Mouse (Mus musculus): ENCODE results near the gene Pxt1. TPM values are rescaled to one million over a fixed set of nuclear protein-coding genes. Genes with fewer than 3 reads are reported as not detected.
A peak's percentile ranks its signal among the peaks of the same experiment; 100 is the strongest.

The Pxt1 gene
- total and polyA plus RNA-seq, 2 experiments from 2014 or later = not detected

DNA sequence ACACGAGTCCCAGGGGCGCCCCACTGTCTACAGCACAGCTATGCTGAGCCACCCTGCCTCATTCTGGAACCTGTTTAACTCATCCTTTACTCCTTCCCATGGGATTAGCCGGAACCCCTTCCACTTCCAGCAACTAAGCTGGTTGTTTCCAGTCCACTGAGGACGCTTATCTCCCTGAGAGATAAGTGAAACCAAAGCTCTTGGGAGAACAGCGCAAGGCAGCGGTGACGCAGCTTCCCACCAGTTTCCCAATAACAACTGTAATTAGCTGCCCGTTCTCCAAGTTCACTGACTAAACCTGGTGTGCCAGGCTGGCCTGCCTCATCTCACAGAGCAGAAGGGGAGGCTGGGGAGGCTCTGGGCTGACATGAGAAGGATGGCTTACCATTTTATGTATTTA, 22.6 kb downstream of the Pxt1 start:
- no peaks in the 10 kb centered on the region for H3K9me3 ChIP-seq (replicated peaks; ENCODE audit: control insufficient read depth, low read length)
- H3K27me3 ChIP-seq (ENCODE audit: control insufficient read depth, insufficient read depth, low read length) = no peaks in the 10 kb centered on the region
- ATAC-seq (ENCODE audit: insufficient read depth, low read depth) (peak; percentile 34; the same call in 1 of the 2 replicates), DNase-seq (ENCODE audit: low spot score) (peak; percentile 22)
- no peak overlapping the region for H3K4me3 ChIP-seq (ENCODE audit: low read depth, low read length)
- 17% methylated on average over 8 of the region's 8 CpGs for WGBS
- H3K4me2 ChIP-seq (ENCODE audit: low read depth, low read length) = no peak overlapping the region
- H3K27ac ChIP-seq (ENCODE audit: low read depth) = no peak overlapping the region
- H3K36me3 ChIP-seq (replicated peaks; ENCODE audit: control insufficient read depth, insufficient read depth, low read length) = no peaks in the 10 kb centered on the region
- TF ChIP-seq CTCF (IDR thresholded peaks at IDR 0.05; ENCODE audit: low read depth) = no peak
- no peak for TF ChIP-seq EP300 (IDR thresholded peaks at IDR 0.05; ENCODE audit: low read depth)
- H3K9ac ChIP-seq (replicated peaks; ENCODE audit: low read depth, low read length) = no peak overlapping the region
- no peaks in the 10 kb centered on the region for H3K4me1 ChIP-seq (ENCODE audit: control insufficient read depth, insufficient read depth)

DNA sequence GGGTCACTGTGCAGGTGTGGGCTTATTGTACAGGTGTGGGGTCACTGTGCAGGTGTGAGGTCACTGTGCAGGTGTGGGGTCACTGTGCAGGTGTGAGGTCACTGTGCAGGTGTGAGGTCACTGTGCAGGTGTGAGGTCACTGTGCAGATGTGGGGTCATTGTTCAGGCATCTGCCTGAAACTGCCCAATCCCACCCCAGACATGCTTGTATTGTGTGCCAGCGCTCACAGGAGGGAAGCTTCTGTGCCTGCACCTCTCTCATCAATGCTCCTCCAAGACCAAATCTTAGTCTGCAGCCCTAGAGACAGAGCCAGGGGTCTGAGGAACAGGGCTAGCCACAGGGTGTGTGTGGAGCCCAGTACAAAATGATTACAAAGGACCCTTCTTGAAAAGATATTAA, 27.1 kb downstream of the Pxt1 start:
- no peaks in the 10 kb centered on the region for H3K9me3 ChIP-seq (replicated peaks; ENCODE audit: control insufficient read depth, low read length)
- ATAC-seq (ENCODE audit: insufficient read depth, low read depth) (no peak), DNase-seq (ENCODE audit: low spot score) (no peak)
- H3K27ac ChIP-seq (ENCODE audit: low read depth) = no peak overlapping the region
- H3K4me1 ChIP-seq (ENCODE audit: control insufficient read depth, insufficient read depth) = no peaks in the 10 kb centered on the region
- no peak overlapping the region for H3K9ac ChIP-seq (replicated peaks; ENCODE audit: low read depth, low read length)
- no peaks in the 10 kb centered on the region for H3K27me3 ChIP-seq (ENCODE audit: control insufficient read depth, insufficient read depth, low read length)
- no peak for TF ChIP-seq CTCF (IDR thresholded peaks at IDR 0.05; ENCODE audit: low read depth)
- TF ChIP-seq EP300 (IDR thresholded peaks at IDR 0.05; ENCODE audit: low read depth) = no peak
- H3K36me3 ChIP-seq (replicated peaks; ENCODE audit: control insufficient read depth, insufficient read depth, low read length) = no peaks in the 10 kb centered on the region
- no peak overlapping the region for H3K4me3 ChIP-seq (ENCODE audit: low read depth, low read length)
- 94% methylated on average over 1 of the region's 1 CpGs for WGBS
- no peak overlapping the region for H3K4me2 ChIP-seq (ENCODE audit: low read depth, low read length)

GRCm38 (mm10) chr17:28915060-28915628, 28.5 kb downstream of the Pxt1 start, which contains the start of gene 4930539E08Rik:
4930539E08Rik (minus strand) TSS chr17:28915324.
- H3K9ac ChIP-seq (replicated peaks; ENCODE audit: low read depth, low read length) = no peak within 1 kb of the TSS
- 65% methylated on average over 12 of the region's 12 CpGs for WGBS
- H3K4me3 ChIP-seq (ENCODE audit: low read depth, low read length) = no peak within 1 kb of the TSS
- H3K4me1 ChIP-seq (ENCODE audit: control insufficient read depth, insufficient read depth) = no peaks in the 10 kb centered on the region
- H3K9me3 ChIP-seq (replicated peaks; ENCODE audit: control insufficient read depth, low read length) = no peaks in the 10 kb centered on the region
- no peak for DNase-seq (ENCODE audit: low spot score)
- no peaks in the 10 kb centered on the region for H3K27me3 ChIP-seq (ENCODE audit: control insufficient read depth, insufficient read depth, low read length)
- ATAC-seq (ENCODE audit: insufficient read depth, low read depth) = no peak
- H3K4me2 ChIP-seq (ENCODE audit: low read depth, low read length) = no peak within 1 kb of the TSS
- TF ChIP-seq EP300 (IDR thresholded peaks at IDR 0.05; ENCODE audit: low read depth) = no peak
- TF ChIP-seq CTCF (IDR thresholded peaks at IDR 0.05; ENCODE audit: low read depth) = no peak
- H3K36me3 ChIP-seq (replicated peaks; ENCODE audit: control insufficient read depth, insufficient read depth, low read length) = no peaks in the 10 kb centered on the region
- H3K27ac ChIP-seq (ENCODE audit: low read depth) = no peak within 1 kb of the TSS

DNA sequence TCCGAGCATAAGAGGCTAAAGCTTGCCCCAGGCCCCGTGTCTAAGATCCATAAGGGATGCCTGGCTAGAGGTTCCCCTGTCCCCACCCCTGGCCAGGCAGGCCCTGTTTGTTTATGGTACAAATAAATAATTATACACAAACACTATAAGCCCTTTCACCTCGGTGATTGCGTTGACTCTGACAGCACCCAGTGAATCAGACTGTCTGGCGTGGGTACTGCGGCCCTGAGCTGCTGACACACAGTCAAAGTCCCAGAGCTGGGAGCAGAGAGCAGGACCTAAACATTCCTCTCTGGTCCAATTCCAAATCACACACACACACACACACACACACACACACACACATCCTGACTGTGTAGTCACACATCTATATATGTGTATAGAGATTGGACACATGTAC, 29.7 kb downstream of the Pxt1 start:
- no peak for DNase-seq (ENCODE audit: low spot score)
- H3K4me3 ChIP-seq (ENCODE audit: low read depth, low read length) = no peak overlapping the region
- no peak for ATAC-seq (ENCODE audit: insufficient read depth, low read depth)
- TF ChIP-seq EP300 (IDR thresholded peaks at IDR 0.05; ENCODE audit: low read depth) (no peak), CTCF (IDR thresholded peaks at IDR 0.05; ENCODE audit: low read depth) (no peak)
- H3K36me3 ChIP-seq (replicated peaks; ENCODE audit: control insufficient read depth, insufficient read depth, low read length) = no peaks in the 10 kb centered on the region
- H3K27ac ChIP-seq (ENCODE audit: low read depth) = no peak overlapping the region
- H3K9me3 ChIP-seq (replicated peaks; ENCODE audit: control insufficient read depth, low read length) = no peaks in the 10 kb centered on the region
- no peak overlapping the region for H3K9ac ChIP-seq (replicated peaks; ENCODE audit: low read depth, low read length)
- WGBS = 90% methylated on average over 6 of the region's 6 CpGs
- H3K4me1 ChIP-seq (ENCODE audit: control insufficient read depth, insufficient read depth) = no peaks in the 10 kb centered on the region
- H3K4me2 ChIP-seq (ENCODE audit: low read depth, low read length) = no peak overlapping the region
- peaks cover 10% of the 10 kb centered on the region for H3K27me3 ChIP-seq (ENCODE audit: control insufficient read depth, insufficient read depth, low read length)

DNA sequence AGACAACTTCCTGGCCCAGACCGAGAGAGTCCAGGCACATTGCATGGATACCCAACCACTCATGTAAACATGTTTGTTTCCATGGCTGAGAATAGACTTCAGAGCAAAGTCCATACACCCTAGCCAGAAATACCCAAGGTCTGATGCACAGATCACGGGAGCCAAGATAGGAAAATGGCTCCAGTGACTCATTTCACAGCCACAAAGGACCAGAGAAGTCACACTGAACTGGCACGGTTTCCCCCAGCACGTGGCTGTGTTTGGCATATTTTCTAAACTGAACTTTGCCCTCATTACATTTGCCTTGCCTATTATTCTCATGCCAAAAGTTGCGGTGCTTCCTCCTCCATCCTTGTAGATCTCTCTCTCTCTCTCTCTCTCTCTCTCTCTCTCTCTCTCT, 30.4 kb downstream of the Pxt1 start:
- TF ChIP-seq EP300 (IDR thresholded peaks at IDR 0.05; ENCODE audit: low read depth) (no peak), CTCF (IDR thresholded peaks at IDR 0.05; ENCODE audit: low read depth) (no peak)
- 36% methylated on average over 5 of the region's 5 CpGs for WGBS

GRCm38 (mm10) chr17:28910139-28910538, 33.5 kb downstream of the Pxt1 start:
- Histone ChIP-seq H3K27me3 (ENCODE audit: control insufficient read depth, insufficient read depth, low read length) (peaks cover 10% of the 10 kb centered on the region), H3K9me3 (replicated peaks; ENCODE audit: control insufficient read depth, low read length) (no peaks in the 10 kb centered on the region), H3K27ac (ENCODE audit: low read depth) (no peak overlapping the region), H3K9ac (replicated peaks; ENCODE audit: low read depth, low read length) (no peak overlapping the region), H3K4me2 (ENCODE audit: low read depth, low read length) (no peak overlapping the region), H3K4me1 (ENCODE audit: control insufficient read depth, insufficient read depth) (no peaks in the 10 kb centered on the region), H3K36me3 (replicated peaks; ENCODE audit: control insufficient read depth, insufficient read depth, low read length) (no peaks in the 10 kb centered on the region), H3K4me3 (ENCODE audit: low read depth, low read length) (no peak overlapping the region)
- no peak for ATAC-seq (ENCODE audit: insufficient read depth, low read depth)
- WGBS = 36% methylated on average over 7 of the region's 7 CpGs
- TF ChIP-seq EP300 (IDR thresholded peaks at IDR 0.05; ENCODE audit: low read depth) (no peak), CTCF (IDR thresholded peaks at IDR 0.05; ENCODE audit: low read depth) (no peak)
- no peak for DNase-seq (ENCODE audit: low spot score)

More for the DNA sequence above, 30.4 kb downstream of the Pxt1 start:
- no peak overlapping the region for H3K27ac ChIP-seq (ENCODE audit: low read depth)
- no peak overlapping the region for H3K9ac ChIP-seq (replicated peaks; ENCODE audit: low read depth, low read length)
- no peaks in the 10 kb centered on the region for H3K9me3 ChIP-seq (replicated peaks; ENCODE audit: control insufficient read depth, low read length)
- peak; percentile 62; the same call in 1 of the 2 replicates for ATAC-seq (ENCODE audit: insufficient read depth, low read depth)
- H3K4me1 ChIP-seq (ENCODE audit: control insufficient read depth, insufficient read depth) = no peaks in the 10 kb centered on the region
- peaks cover 10% of the 10 kb centered on the region for H3K27me3 ChIP-seq (ENCODE audit: control insufficient read depth, insufficient read depth, low read length)
- peak; percentile 28 for DNase-seq (ENCODE audit: low spot score)
- no peaks in the 10 kb centered on the region for H3K36me3 ChIP-seq (replicated peaks; ENCODE audit: control insufficient read depth, insufficient read depth, low read length)
- H3K4me2 ChIP-seq (ENCODE audit: low read depth, low read length) = no peak overlapping the region
- no peak overlapping the region for H3K4me3 ChIP-seq (ENCODE audit: low read depth, low read length)

Data from heart, postnatal 0 days (tissue).